Mouse (Mus musculus) small intestine, adult 2 months (tissue): ENCODE measurements at regions not wholly inside any gene's neighbourhood (a gene's known extent, or its start where the extent isn't known, plus 50 kb on each side); places are given as distances from the start of the nearest gene placed in this dataset.

ENCODE experiments used
- CTCF ChIP-seq: fragments of 200-500 bp; IDR thresholded peaks from 2 replicates; pipeline ENCODE4 v1.5.1; 2012; ENCODE audit warnings: low read depth, mild to moderate bottlenecking, control low read depth, inconsistent platforms, low read length, moderate library complexity, mixed read lengths; ENCODE audit not compliant: insufficient replicate concordance, insufficient read length; ENCODE audit errors: extremely low read depth
- POLR2A ChIP-seq: fragments of 200-500 bp; IDR thresholded peaks from 2 replicates; pipeline ENCODE4 v1.6.1; 2012; ENCODE audit warnings: low read depth, mild to moderate bottlenecking, control low read depth, inconsistent platforms, low read length, moderate library complexity

- no peak for TF ChIP-seq CTCF
- TF ChIP-seq POLR2A, result no peak
These were observed 355.6 kb upstream of the Atp2b1 start for GRCm38 (mm10) chr10:98558560-98558959.
